Mouse (Mus musculus) liver, embryonic 14.5 days (tissue): Measurements from ENCODE around the gene Tmem51.

Experiments used
- CTCF ChIP-seq: IDR thresholded peaks from 2 replicates; pipeline ENCODE4 v1.5.1; 2016; ENCODE audit warnings: antibody characterized with exemption, low read depth, control low read depth
- EP300 ChIP-seq: IDR thresholded peaks from 2 replicates; pipeline ENCODE4 v1.6.1; 2016; ENCODE audit warnings: antibody characterized with exemption, low read depth

DNA sequence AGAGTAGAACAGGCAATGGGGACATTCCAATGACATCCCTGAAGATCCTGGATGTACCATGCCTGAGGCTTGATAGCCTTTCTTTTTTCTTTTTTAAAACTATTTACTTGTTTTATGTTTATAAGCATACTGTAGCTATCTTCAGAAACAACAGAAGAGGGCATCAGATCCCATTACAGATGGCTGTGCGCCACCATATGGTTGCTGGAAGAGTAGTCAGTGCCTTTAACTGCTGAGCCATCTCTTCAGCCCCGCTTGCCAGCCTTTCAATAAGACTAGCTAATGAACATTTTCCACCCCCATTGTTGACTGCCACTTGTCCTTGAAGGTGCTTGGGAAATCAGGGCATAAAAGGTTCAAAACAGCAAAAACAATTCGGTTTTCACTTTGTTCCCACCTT, 100.4 kb downstream of the Tmem51 start:
- 0 out of 2 replicates have a peak, but pooled peaks have one; percentile 10 for TF ChIP-seq CTCF
- TF ChIP-seq EP300, result no peak
